Mouse (Mus musculus): ENCODE measurements at regions not wholly inside any gene's neighbourhood (a gene's known extent, or its start where the extent isn't known, plus 50 kb on each side); places are given as distances from the start of the nearest gene placed in this dataset.

DNA sequence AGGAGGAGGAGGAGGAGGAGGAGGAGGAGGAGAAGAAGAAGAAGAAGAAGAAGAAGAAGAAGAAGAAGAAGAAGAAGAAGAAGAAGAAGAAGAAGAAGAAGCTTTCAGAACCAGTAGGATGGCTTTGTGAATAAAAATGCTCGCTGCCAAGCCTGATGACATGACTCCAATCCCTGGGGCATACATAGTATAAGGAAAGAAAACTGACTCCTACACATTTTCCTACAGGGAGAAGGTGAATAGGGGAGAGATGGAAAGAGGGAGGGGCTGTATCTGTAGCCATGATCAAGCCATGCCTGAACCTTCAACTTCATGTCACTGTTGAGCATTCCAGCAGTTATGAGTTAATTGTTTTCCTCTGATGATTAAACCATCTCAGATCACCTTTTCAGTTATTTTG lies 460.2 kb upstream of the Gm10131 start:
- TF ChIP-seq NRF1 (IDR thresholded peaks at IDR 0.05; ENCODE audit: insufficient read depth, low read depth, low read length, poor library complexity, severe bottlenecking), result no peak
- TF ChIP-seq CTCF (IDR thresholded peaks at IDR 0.05 in 2 of 3, conservative IDR thresholded peaks at IDR 0.05 in 1 of 3; ENCODE audit: control insufficient read depth in 1 of 3, insufficient read depth in 1 of 3, low read depth in 2 of 3, low read length in 3 of 3, poor library complexity in 1 of 3, severe bottlenecking in 1 of 3), result no peak
- TF ChIP-seq POLR2A (IDR thresholded peaks at IDR 0.05; ENCODE audit: control insufficient read depth in 1 of 2, insufficient read depth in 1 of 2, low read depth in 1 of 2, low read length in 2 of 2, poor library complexity in 1 of 2), result no peak
- no peak for TF ChIP-seq HCFC1 (IDR thresholded peaks at IDR 0.05; ENCODE audit: low read depth, low read length)
- no peak for TF ChIP-seq KAT2A (conservative IDR thresholded peaks at IDR 0.05; ENCODE audit: low read depth, low read length)
- no peak for TF ChIP-seq EP300 (IDR thresholded peaks at IDR 0.05; ENCODE audit: low read depth in 1 of 2, low read length in 2 of 2)
- TF ChIP-seq MAFK (IDR thresholded peaks at IDR 0.05; ENCODE audit: borderline replicate concordance, low read depth, low read length), result no peak
- TF ChIP-seq USF1 (IDR thresholded peaks at IDR 0.05; ENCODE audit: low read depth, low read length), result no peak
- TF ChIP-seq ZMIZ1 (IDR thresholded peaks at IDR 0.05; ENCODE audit: low read depth, low read length), result no peak
- no peak for TF ChIP-seq TBP (IDR thresholded peaks at IDR 0.05; ENCODE audit: low read depth, low read length)
- TF ChIP-seq USF2 (IDR thresholded peaks at IDR 0.05; ENCODE audit: borderline replicate concordance in 1 of 2, insufficient read depth in 1 of 2, low read depth in 1 of 2, low read length in 2 of 2), result no peak
- no peak for TF ChIP-seq ETS1 (IDR thresholded peaks at IDR 0.05; ENCODE audit: low read depth, low read length)
- TF ChIP-seq NELFE (IDR thresholded peaks at IDR 0.05; ENCODE audit: low read depth, low read length), result no peak
- TF ChIP-seq RCOR1 (IDR thresholded peaks at IDR 0.05; ENCODE audit: low read depth, low read length), result no peak

Measured in MEL (cell line).